Mouse (Mus musculus) kidney, postnatal 0 days (tissue): Measurements from ENCODE around the gene Alkbh7. TPM values are rescaled to one million over a fixed set of nuclear protein-coding genes. Genes with fewer than 3 reads are reported as not detected.

Source experiments
- ATAC-seq: fragments of 200-750 bp; cut with Nextera tagmentation; replicated peaks from 2 replicates; pipeline ENCODE4 v1.8.0; 2017; ENCODE audit warnings: low read depth, moderate number of reproducible peaks, moderate TSS enrichment, moderate library complexity; ENCODE audit not compliant: low FRiP score
- DNase-seq: peaks from one replicate; pipeline ENCODE4 v3.0.0-alpha.2; 2016; ENCODE audit warnings: low spot score
- H3K27ac ChIP-seq: fragments of 300-500 bp; sonication (generic); 2 replicates; pipeline ENCODE4 v1.5.1; 2014; ENCODE audit warnings: mild to moderate bottlenecking
- H3K27me3 ChIP-seq: fragments of 300-500 bp; sonication (generic); 2 replicates; pipeline ENCODE4 v1.6.1; 2014; ENCODE audit warnings: low read length, mixed read lengths; ENCODE audit not compliant: insufficient read depth
- H3K36me3 ChIP-seq: fragments of 300-500 bp; sonication (generic); 2 replicates; pipeline ENCODE4 v1.6.1; 2014; ENCODE audit warnings: low read length, mixed read lengths; ENCODE audit not compliant: insufficient read depth
- H3K4me1 ChIP-seq: fragments of 300-500 bp; sonication (generic); replicated peaks from 2 replicates; pipeline ENCODE4 v1.6.1; 2014; ENCODE audit warnings: antibody characterized with exemption, low read length, mixed read lengths; ENCODE audit not compliant: insufficient read depth
- H3K4me2 ChIP-seq: fragments of 300-500 bp; sonication (generic); 2 replicates; pipeline ENCODE4 v1.6.1; 2014; ENCODE audit warnings: mild to moderate bottlenecking, low read length, moderate library complexity, mixed read lengths
- H3K4me3 ChIP-seq: fragments of 300-500 bp; sonication (generic); replicated peaks from 2 replicates; pipeline ENCODE4 v1.5.1; 2014; ENCODE audit warnings: low read depth, low read length
- H3K9ac ChIP-seq: fragments of 300-500 bp; sonication (generic); 2 replicates; pipeline ENCODE4 v1.6.1; 2014; ENCODE audit warnings: low read depth, low read length
- H3K9me3 ChIP-seq: fragments of 300-500 bp; sonication (generic); replicated peaks from 2 replicates; pipeline ENCODE4 v1.6.1; 2016; ENCODE audit warnings: low read length, inconsistent platforms, mixed read lengths
- CTCF ChIP-seq: IDR thresholded peaks from 2 replicates; pipeline ENCODE4 v1.5.1; 2016; ENCODE audit warnings: antibody characterized with exemption, low read depth, mild to moderate bottlenecking, moderate library complexity
- WGBS: fragments of 180-500 bp; shearing (Covaris S2); extraction: QIAGEN DNeasy Blood & Tissue Kit; methylation state at CpG from one replicate; pipeline ENCODE4 v1.1.7; 2014; 5-methylcytosine and 5-hydroxymethylcytosine counted together
- polyA plus RNA-seq: library from polyadenylated mRNA; unstranded; fragments of >200 nt; fragmentation: Nextera tagmentation; extraction: Ambion mirVana; gene quantifications from 2 replicates; pipeline ENCODE4 v1.2.1, GENCODE M21; 2015

Alkbh7 gene
- 61.2 and 65.7 TPM in 2 replicates for polyA plus RNA-seq

- peak within 1 kb of the TSS; percentile 84 for H3K27ac ChIP-seq
- ATAC-seq = peak; percentile 99
- no peaks in the 10 kb centered on the region for H3K27me3 ChIP-seq
- under 1% methylated on average over 38 of the region's 38 CpGs for WGBS
- no peaks in the 10 kb centered on the region for H3K9me3 ChIP-seq
- peak within 1 kb of the TSS; percentile 75 for H3K4me2 ChIP-seq
- TF ChIP-seq CTCF = peak; percentile 89
- H3K4me1 ChIP-seq = peaks cover 8% of the 10 kb centered on the region; the same call in 1 of the 2 replicates
- H3K4me3 ChIP-seq = peak within 1 kb of the TSS; percentile 83
- peaks cover 28% of the 10 kb centered on the region for H3K36me3 ChIP-seq
- DNase-seq = peak; percentile 100
- H3K9ac ChIP-seq = peak within 1 kb of the TSS; percentile 72
Observed at GRCm38 (mm10) chr17:56997029-56997667, at the start of gene Alkbh7. TSS of gene Alkbh7 (plus strand) at chr17:56997339.

GRCm38 (mm10) chr17:56950915-56951314 lies 46.2 kb upstream of the Alkbh7 start:
- Histone ChIP-seq H3K9me3 (no peaks in the 10 kb centered on the region), H3K36me3 (no peaks in the 10 kb centered on the region), H3K27ac (no peak overlapping the region), H3K4me3 (no peak overlapping the region), H3K27me3 (no peaks in the 10 kb centered on the region), H3K4me2 (no peak overlapping the region), H3K4me1 (no peaks in the 10 kb centered on the region), H3K9ac (no peak overlapping the region)
- 16% methylated on average over 3 of the region's 3 CpGs for WGBS
- ATAC-seq (no peak), DNase-seq (peak; percentile 37)
- TF ChIP-seq CTCF = peak; percentile 74

GRCm38 (mm10) chr17:56952639-56953038 lies 44.5 kb upstream of the Alkbh7 start:
- no peak for TF ChIP-seq CTCF
- H3K4me1 ChIP-seq = no peaks in the 10 kb centered on the region

GRCm38 (mm10) chr17:56954871-56955270 lies 42.3 kb upstream of the Alkbh7 start:
- DNase-seq = no peak
- H3K9me3 ChIP-seq = no peaks in the 10 kb centered on the region
- no peak overlapping the region for H3K27ac ChIP-seq
- no peak overlapping the region for H3K4me3 ChIP-seq
- H3K9ac ChIP-seq = no peak overlapping the region
- H3K36me3 ChIP-seq = no peaks in the 10 kb centered on the region
- H3K4me2 ChIP-seq = no peak overlapping the region
- H3K27me3 ChIP-seq = no peaks in the 10 kb centered on the region
- no peaks in the 10 kb centered on the region for H3K4me1 ChIP-seq
- no peak for TF ChIP-seq CTCF
- ATAC-seq = no peak
- WGBS = 78% methylated on average over 7 of the region's 7 CpGs

More at GRCm38 (mm10) chr17:56952639-56953038, 44.5 kb upstream of the Alkbh7 start:
- WGBS = 76% methylated on average over 1 of the region's 1 CpGs
- no peak for DNase-seq
- H3K4me3 ChIP-seq = no peak overlapping the region
- no peak overlapping the region for H3K27ac ChIP-seq
- no peak for ATAC-seq
- no peak overlapping the region for H3K9ac ChIP-seq
- no peaks in the 10 kb centered on the region for H3K9me3 ChIP-seq
- H3K4me2 ChIP-seq = no peak overlapping the region
- no peaks in the 10 kb centered on the region for H3K27me3 ChIP-seq
- no peaks in the 10 kb centered on the region for H3K36me3 ChIP-seq

GRCm38 (mm10) chr17:56957763-56958429 lies 39.2 kb upstream of the Alkbh7 start:
- H3K27ac ChIP-seq = no peak overlapping the region

GRCm38 (mm10) chr17:56958667-56959066 lies 38.5 kb upstream of the Alkbh7 start:
- no peak overlapping the region for H3K4me2 ChIP-seq
- H3K9me3 ChIP-seq = no peaks in the 10 kb centered on the region
- WGBS = 77% methylated on average over 4 of the region's 4 CpGs
- ATAC-seq (no peak), DNase-seq (no peak)
- TF ChIP-seq CTCF = no peak
- H3K4me1 ChIP-seq = no peaks in the 10 kb centered on the region
- no peak overlapping the region for H3K9ac ChIP-seq
- H3K27ac ChIP-seq = no peak overlapping the region
- no peak overlapping the region for H3K4me3 ChIP-seq
- H3K36me3 ChIP-seq = no peaks in the 10 kb centered on the region
- H3K27me3 ChIP-seq = no peaks in the 10 kb centered on the region

More at GRCm38 (mm10) chr17:56957763-56958429, 39.2 kb upstream of the Alkbh7 start:
- WGBS = 31% methylated on average over 11 of the region's 11 CpGs
- peak; percentile 36; the same call in 1 of the 2 replicates for TF ChIP-seq CTCF
- Histone ChIP-seq H3K4me2 (no peak overlapping the region), H3K4me3 (no peak overlapping the region), H3K36me3 (no peaks in the 10 kb centered on the region), H3K27me3 (no peaks in the 10 kb centered on the region), H3K9me3 (no peaks in the 10 kb centered on the region), H3K4me1 (no peaks in the 10 kb centered on the region), H3K9ac (no peak overlapping the region)
- no peak for ATAC-seq
- DNase-seq = peak; percentile 4
